Mouse (Mus musculus) left cerebral cortex, adult 2 months (tissue): ENCODE measurements at regions not wholly inside any gene's neighbourhood (a gene's known extent, or its start where the extent isn't known, plus 50 kb on each side); places are given as distances from the start of the nearest gene placed in this dataset.
"Not testable (repeated sequence)": the region's sequence is repeated elsewhere in the genome, so short reads cannot be mapped to it uniquely, and the experiment has no call there.

Experiments used
- DNase-seq, 2 experiments: peaks; one replicate each; pipeline ENCODE4 v3.0.0; 2021 to 2022; ENCODE audit warnings: low spot score in 2 of 2, mixed read lengths in 1 of 2; ENCODE audit errors: extremely low spot score in 1 of 2
- H3K27ac ChIP-seq: fragments of 200-600 bp; 2 replicates; pipeline ENCODE4 v1.8.1; 2022
- H3K4me3 ChIP-seq: fragments of 200-600 bp; 2 replicates; pipeline ENCODE4 v1.8.1; 2022
- CTCF ChIP-seq: fragments of 200-600 bp; IDR thresholded peaks from 2 replicates; pipeline ENCODE4 v1.8.1; 2022; ENCODE audit warnings: antibody characterized with exemption, mild to moderate bottlenecking, moderate library complexity
- intact Hi-C: fragments of 180-260 bp; cut with DNase I; formaldehyde crosslinking; loops from one replicate; pipeline ENCODE4 v1.15.1; 2025

- no peak for DNase-seq
- no peak for TF ChIP-seq CTCF
- no peak overlapping the region for H3K4me3 ChIP-seq
- intact Hi-C loops: no loop called here
- no peak overlapping the region for H3K27ac ChIP-seq
These were observed 79.3 kb upstream of the Atp1b1 start for GRCm38 (mm10) chr1:164537324-164537948.

GRCm38 (mm10) chr1:164532196-164532595, 74.0 kb upstream of the Atp1b1 start:
- Histone ChIP-seq H3K27ac (no peak overlapping the region), H3K4me3 (no peak overlapping the region)
- no peak for DNase-seq
- intact Hi-C loops: no loop called here
- no peak for TF ChIP-seq CTCF

- intact Hi-C loops: no loop called here
- DNase-seq: no peak
- Histone ChIP-seq H3K4me3 (no peak overlapping the region), H3K27ac (no peak overlapping the region)
- no peak for TF ChIP-seq CTCF
These were observed 73.6 kb upstream of the Atp1b1 start for GRCm38 (mm10) chr1:164531741-164532140.

GRCm38 (mm10) chr1:164526748-164527147, 68.6 kb upstream of the Atp1b1 start:
- DNase-seq: no peak
- H3K27ac ChIP-seq: no peak overlapping the region
- no peak overlapping the region for H3K4me3 ChIP-seq
- TF ChIP-seq CTCF: no peak
- intact Hi-C loops: no loop called here

GRCm38 (mm10) chr1:164522377-164523150, 64.4 kb upstream of the Atp1b1 start:
- intact Hi-C loops: no loop called here
- Histone ChIP-seq H3K27ac (no peak overlapping the region), H3K4me3 (no peak overlapping the region)
- DNase-seq: no peak
- TF ChIP-seq CTCF: no peak

- Histone ChIP-seq H3K27ac (no peak overlapping the region), H3K4me3 (no peak overlapping the region)
- DNase-seq: no peak
- intact Hi-C loops: no loop called here
- no peak for TF ChIP-seq CTCF
These were observed 63.4 kb upstream of the Atp1b1 start for GRCm38 (mm10) chr1:164521371-164522130.

- no peak for DNase-seq
- Histone ChIP-seq H3K4me3 (no peak overlapping the region), H3K27ac (no peak overlapping the region)
- intact Hi-C loops: no loop called here
- no peak for TF ChIP-seq CTCF
These were observed 60.7 kb upstream of the Atp1b1 start for GRCm38 (mm10) chr1:164518866-164519265.

- no peak for TF ChIP-seq CTCF
- intact Hi-C loops: no loop called here
- DNase-seq: no peak
- H3K4me3 ChIP-seq: no peak overlapping the region
- no peak overlapping the region for H3K27ac ChIP-seq
These were observed 60.2 kb upstream of the Atp1b1 start for GRCm38 (mm10) chr1:164518308-164518707.

- H3K27ac ChIP-seq, intact Hi-C loops, H3K4me3 ChIP-seq, DNase-seq: not testable (repeated sequence)
These were observed 59.2 kb upstream of the Atp1b1 start for GRCm38 (mm10) chr1:164517362-164517761.

GRCm38 (mm10) chr1:164511628-164512385, 53.7 kb upstream of the Atp1b1 start:
- intact Hi-C loops: no loop called here
- H3K4me3 ChIP-seq: no peak overlapping the region

GRCm38 (mm10) chr1:164509226-164509625, 51.1 kb upstream of the Atp1b1 start:
- no peak for DNase-seq
- Histone ChIP-seq H3K27ac (no peak overlapping the region), H3K4me3 (no peak overlapping the region)
- TF ChIP-seq CTCF: no peak
- intact Hi-C loops: no loop called here

More at GRCm38 (mm10) chr1:164511628-164512385, 53.7 kb upstream of the Atp1b1 start:
- no peak overlapping the region for H3K27ac ChIP-seq
- no peak for DNase-seq
- no peak for TF ChIP-seq CTCF
